Mouse (Mus musculus) lung, postnatal 0 days (tissue): ENCODE measurements at regions not wholly inside any gene's neighbourhood (a gene's known extent, or its start where the extent isn't known, plus 50 kb on each side); places are given as distances from the start of the nearest gene placed in this dataset.

Experiments
- ATAC-seq: fragments of 200-750 bp; cut with Nextera tagmentation; 2 replicates; pipeline ENCODE4 v1.8.0; 2017; ENCODE audit warnings: moderate library complexity
- DNase-seq: peaks from one replicate; pipeline ENCODE4 v3.0.0-alpha.2; 2016; ENCODE audit warnings: low spot score
- H3K27ac ChIP-seq: fragments of 300-500 bp; sonication (generic); 2 replicates; pipeline ENCODE4 v1.5.1; 2014; ENCODE audit warnings: antibody characterized with exemption, mild to moderate bottlenecking, low read length, mixed read lengths
- H3K27me3 ChIP-seq: fragments of 300-500 bp; sonication (generic); replicated peaks from 2 replicates; pipeline ENCODE4 v1.6.1; 2014; ENCODE audit warnings: low read length, mixed read lengths; ENCODE audit not compliant: insufficient read depth
- H3K36me3 ChIP-seq: fragments of 300-500 bp; sonication (generic); 2 replicates; pipeline ENCODE4 v1.6.1; 2014; ENCODE audit warnings: low read length, mixed read lengths; ENCODE audit not compliant: insufficient read depth
- H3K4me1 ChIP-seq: fragments of 300-500 bp; sonication (generic); 2 replicates; pipeline ENCODE4 v1.6.1; 2014; ENCODE audit warnings: antibody characterized with exemption, low read depth, low read length, mixed read lengths; ENCODE audit not compliant: insufficient read depth
- H3K4me2 ChIP-seq: fragments of 300-500 bp; sonication (generic); replicated peaks from 2 replicates; pipeline ENCODE4 v1.6.1; 2014; ENCODE audit warnings: low read depth, mild to moderate bottlenecking, low read length, moderate library complexity, mixed read lengths
- H3K4me3 ChIP-seq: fragments of 300-500 bp; sonication (generic); 2 replicates; pipeline ENCODE4 v1.5.1; 2014; ENCODE audit warnings: low read depth, low read length
- H3K9ac ChIP-seq: fragments of 300-500 bp; sonication (generic); replicated peaks from 2 replicates; pipeline ENCODE4 v1.6.1; 2014; ENCODE audit warnings: low read depth, mild to moderate bottlenecking
- H3K9me3 ChIP-seq: fragments of 300-500 bp; sonication (generic); 2 replicates; pipeline ENCODE4 v1.6.1; 2016; ENCODE audit warnings: low read length, mixed read lengths
- CTCF ChIP-seq: IDR thresholded peaks from 2 replicates; pipeline ENCODE4 v1.5.1; 2016; ENCODE audit warnings: antibody characterized with exemption, mild to moderate bottlenecking
- EP300 ChIP-seq: IDR thresholded peaks from 2 replicates; pipeline ENCODE4 v1.6.1; 2016; ENCODE audit warnings: antibody characterized with exemption, mild to moderate bottlenecking, control low read depth
- WGBS: fragments of 180-500 bp; shearing (Covaris S2); extraction: QIAGEN DNeasy Blood & Tissue Kit; methylation state at CpG from one replicate; pipeline ENCODE4 v1.1.7; 2014; 5-methylcytosine and 5-hydroxymethylcytosine counted together

GRCm38 (mm10) chr6:31056786-31057566, 98.1 kb upstream of the Klf14 start:
- DNase-seq (no peak), ATAC-seq (no peak)
- Histone ChIP-seq H3K4me1 (no peaks in the 10 kb centered on the region), H3K9ac (no peak overlapping the region), H3K9me3 (no peaks in the 10 kb centered on the region), H3K27me3 (no peaks in the 10 kb centered on the region), H3K4me3 (no peak overlapping the region), H3K27ac (no peak overlapping the region), H3K4me2 (no peak overlapping the region), H3K36me3 (no peaks in the 10 kb centered on the region)
- no peak for TF ChIP-seq EP300
- TF ChIP-seq CTCF: no peak
- 71% methylated on average over 12 of the region's 12 CpGs for WGBS

- WGBS: 78% methylated on average over 1 of the region's 1 CpGs
- Histone ChIP-seq H3K27me3 (no peaks in the 10 kb centered on the region), H3K9me3 (no peaks in the 10 kb centered on the region), H3K9ac (no peak overlapping the region), H3K4me2 (no peak overlapping the region), H3K4me3 (no peak overlapping the region), H3K36me3 (no peaks in the 10 kb centered on the region), H3K27ac (no peak overlapping the region), H3K4me1 (no peaks in the 10 kb centered on the region)
- TF ChIP-seq CTCF: no peak
- TF ChIP-seq EP300: no peak
- ATAC-seq (no peak), DNase-seq (no peak)
Measured at GRCm38 (mm10) chr6:31058299-31058698, 99.4 kb upstream of the Klf14 start.

GRCm38 (mm10) chr6:31058961-31059360, 100.1 kb upstream of the Klf14 start:
- ATAC-seq (no peak), DNase-seq (no peak)
- Histone ChIP-seq H3K27ac (no peak overlapping the region), H3K9me3 (no peaks in the 10 kb centered on the region), H3K36me3 (no peaks in the 10 kb centered on the region), H3K27me3 (no peaks in the 10 kb centered on the region), H3K9ac (no peak overlapping the region), H3K4me1 (no peaks in the 10 kb centered on the region), H3K4me2 (no peak overlapping the region), H3K4me3 (no peak overlapping the region)
- no peak for TF ChIP-seq EP300
- no peak for TF ChIP-seq CTCF
- 71% methylated on average over 3 of the region's 3 CpGs for WGBS

- peak; percentile 76 for DNase-seq
- 0 out of 2 replicates have a peak, but pooled peaks cover 5% of the 10 kb centered on the region for H3K36me3 ChIP-seq
- H3K4me2 ChIP-seq: no peak overlapping the region
- no peak for TF ChIP-seq CTCF
- peak; percentile 81 for TF ChIP-seq EP300
- H3K4me1 ChIP-seq: no peaks in the 10 kb centered on the region
- H3K4me3 ChIP-seq: no peak overlapping the region
- no peaks in the 10 kb centered on the region for H3K9me3 ChIP-seq
- 61% methylated on average over 4 of the region's 4 CpGs for WGBS
- H3K27me3 ChIP-seq: no peaks in the 10 kb centered on the region
- H3K9ac ChIP-seq: no peak overlapping the region
- no peak overlapping the region for H3K27ac ChIP-seq
- ATAC-seq: peak; percentile 80
Measured at GRCm38 (mm10) chr6:31061813-31062212, 102.9 kb upstream of the Klf14 start.

- H3K36me3 ChIP-seq: 0 out of 2 replicates have a peak, but pooled peaks cover 5% of the 10 kb centered on the region
- peaks cover under 1% of the 10 kb centered on the region; the same call in 1 of the 2 replicates for H3K4me1 ChIP-seq
- no peak for ATAC-seq
- no peak overlapping the region for H3K27ac ChIP-seq
- 65% methylated on average over 9 of the region's 9 CpGs for WGBS
- no peak overlapping the region for H3K4me3 ChIP-seq
- H3K9me3 ChIP-seq: no peaks in the 10 kb centered on the region
- H3K4me2 ChIP-seq: no peak overlapping the region
- H3K27me3 ChIP-seq: no peaks in the 10 kb centered on the region
- TF ChIP-seq EP300: no peak
- no peak for TF ChIP-seq CTCF
- DNase-seq: no peak
- no peak overlapping the region for H3K9ac ChIP-seq
Measured at GRCm38 (mm10) chr6:31065419-31065818, 106.5 kb upstream of the Klf14 start.

GRCm38 (mm10) chr6:31066861-31067260, 108.0 kb upstream of the Klf14 start:
- Histone ChIP-seq H3K4me2 (no peak overlapping the region), H3K9me3 (no peaks in the 10 kb centered on the region), H3K36me3 (0 out of 2 replicates have a peak, but pooled peaks cover 5% of the 10 kb centered on the region), H3K27me3 (no peaks in the 10 kb centered on the region), H3K27ac (no peak overlapping the region), H3K9ac (no peak overlapping the region), H3K4me1 (peaks cover 3% of the 10 kb centered on the region; the same call in 1 of the 2 replicates), H3K4me3 (no peak overlapping the region)
- 95% methylated on average over 5 of the region's 5 CpGs for WGBS
- DNase-seq (no peak), ATAC-seq (no peak)
- TF ChIP-seq CTCF: no peak
- TF ChIP-seq EP300: no peak
